Mouse (Mus musculus): ENCODE results near the gene Pih1d1. TPM values are rescaled to one million over a fixed set of nuclear protein-coding genes. Genes with fewer than 3 reads are reported as not detected.

The Pih1d1 gene
- polyA plus RNA-seq, 1 experiment: 48.7 TPM

GRCm38 (mm10) chr7:45153586-45153985 lies 517 bp upstream of the Pih1d1 start:
- H3K27me3 ChIP-seq (ENCODE audit: control insufficient read depth, insufficient read depth, low read length): no peaks in the 10 kb centered on the region
- H3K36me3 ChIP-seq (ENCODE audit: control insufficient read depth, insufficient read depth, low read length): peaks cover 2% of the 10 kb centered on the region
- no peak for DNase-seq (ENCODE audit: low read depth in 1 of 2, low spot score in 2 of 2)
- TF ChIP-seq CTCF (IDR thresholded peaks at IDR 0.05; ENCODE audit: extremely low read depth, insufficient read depth, insufficient read length, insufficient replicate concordance): no peak
- no peaks in the 10 kb centered on the region; the same call in 1 of the 2 replicates for H3K4me1 ChIP-seq (ENCODE audit: control insufficient read depth, insufficient read depth, insufficient read length)
- WGBS: 3% methylated on average over 5 of the region's 5 CpGs
- peak overlapping the region; percentile 92 for H3K4me3 ChIP-seq (ENCODE audit: extremely low read depth, insufficient read depth, insufficient read length)
- H3K27ac ChIP-seq (ENCODE audit: insufficient read depth, low read length): peak overlapping the region; percentile 97

GRCm38 (mm10) chr7:45154993-45155514 lies 951 bp downstream of the Pih1d1 start:
- H3K4me3 ChIP-seq (ENCODE audit: extremely low read depth, insufficient read depth, insufficient read length): no peak overlapping the region
- no peak overlapping the region for H3K27ac ChIP-seq (ENCODE audit: insufficient read depth, low read length)
- 78% methylated on average over 12 of the region's 12 CpGs for WGBS
- H3K27me3 ChIP-seq (ENCODE audit: control insufficient read depth, insufficient read depth, low read length): no peaks in the 10 kb centered on the region
- peak; percentile 7; the same call in 1 of the 2 replicates for TF ChIP-seq CTCF (IDR thresholded peaks at IDR 0.05; ENCODE audit: extremely low read depth, insufficient read depth, insufficient read length, insufficient replicate concordance)
- no peak for TF ChIP-seq POLR2A (IDR thresholded peaks at IDR 0.05; ENCODE audit: low read depth, low read length)
- DNase-seq (ENCODE audit: low read depth in 1 of 2, low spot score in 2 of 2): peak in 1 of 2 experiments; percentile 22
- no peaks in the 10 kb centered on the region; the same call in 1 of the 2 replicates for H3K4me1 ChIP-seq (ENCODE audit: control insufficient read depth, insufficient read depth, insufficient read length)
- peaks cover 6% of the 10 kb centered on the region for H3K36me3 ChIP-seq (ENCODE audit: control insufficient read depth, insufficient read depth, low read length)

- Histone ChIP-seq H3K27me3 (ENCODE audit: control insufficient read depth, insufficient read depth, low read length) (no peaks in the 10 kb centered on the region), H3K4me1 (ENCODE audit: control insufficient read depth, insufficient read depth, insufficient read length) (no peaks in the 10 kb centered on the region; the same call in 1 of the 2 replicates), H3K36me3 (ENCODE audit: control insufficient read depth, insufficient read depth, low read length) (peaks cover 6% of the 10 kb centered on the region), H3K4me3 (ENCODE audit: extremely low read depth, insufficient read depth, insufficient read length) (no peak overlapping the region), H3K27ac (ENCODE audit: insufficient read depth, low read length) (no peak overlapping the region)
- WGBS: 95% methylated on average over 9 of the region's 9 CpGs
- TF ChIP-seq CTCF (IDR thresholded peaks at IDR 0.05; ENCODE audit: extremely low read depth, insufficient read depth, insufficient read length, insufficient replicate concordance) (no peak), POLR2A (IDR thresholded peaks at IDR 0.05; ENCODE audit: low read depth, low read length) (no peak)
- DNase-seq (ENCODE audit: low read depth in 1 of 2, low spot score in 2 of 2): no peak
Measured at GRCm38 (mm10) chr7:45155590-45155989, 1.5 kb downstream of the Pih1d1 start.

GRCm38 (mm10) chr7:45156206-45156605 lies 2.1 kb downstream of the Pih1d1 start:
- H3K4me1 ChIP-seq (ENCODE audit: control insufficient read depth, insufficient read depth, insufficient read length): no peaks in the 10 kb centered on the region; the same call in 1 of the 2 replicates
- peaks cover 6% of the 10 kb centered on the region for H3K36me3 ChIP-seq (ENCODE audit: control insufficient read depth, insufficient read depth, low read length)
- no peak for DNase-seq (ENCODE audit: low read depth in 1 of 2, low spot score in 2 of 2)
- H3K27ac ChIP-seq (ENCODE audit: insufficient read depth, low read length): no peak overlapping the region
- TF ChIP-seq CTCF (IDR thresholded peaks at IDR 0.05; ENCODE audit: extremely low read depth, insufficient read depth, insufficient read length, insufficient replicate concordance): no peak
- no peak for TF ChIP-seq POLR2A (IDR thresholded peaks at IDR 0.05; ENCODE audit: low read depth, low read length)
- H3K27me3 ChIP-seq (ENCODE audit: control insufficient read depth, insufficient read depth, low read length): no peaks in the 10 kb centered on the region
- H3K4me3 ChIP-seq (ENCODE audit: extremely low read depth, insufficient read depth, insufficient read length): no peak overlapping the region
- WGBS: 95% methylated on average over 15 of the region's 15 CpGs

- peaks cover 6% of the 10 kb centered on the region for H3K36me3 ChIP-seq (ENCODE audit: control insufficient read depth, insufficient read depth, low read length)
- TF ChIP-seq CTCF (IDR thresholded peaks at IDR 0.05; ENCODE audit: extremely low read depth, insufficient read depth, insufficient read length, insufficient replicate concordance) (no peak), POLR2A (IDR thresholded peaks at IDR 0.05; ENCODE audit: low read depth, low read length) (no peak)
- 92% methylated on average over 14 of the region's 14 CpGs for WGBS
- no peaks in the 10 kb centered on the region; the same call in 1 of the 2 replicates for H3K4me1 ChIP-seq (ENCODE audit: control insufficient read depth, insufficient read depth, insufficient read length)
- no peaks in the 10 kb centered on the region for H3K27me3 ChIP-seq (ENCODE audit: control insufficient read depth, insufficient read depth, low read length)
- H3K27ac ChIP-seq (ENCODE audit: insufficient read depth, low read length): no peak overlapping the region
- no peak for DNase-seq (ENCODE audit: low read depth in 1 of 2, low spot score in 2 of 2)
- no peak overlapping the region for H3K4me3 ChIP-seq (ENCODE audit: extremely low read depth, insufficient read depth, insufficient read length)
Measured at GRCm38 (mm10) chr7:45157459-45157858, 3.4 kb downstream of the Pih1d1 start.

GRCm38 (mm10) chr7:45158991-45159390 lies 4.9 kb downstream of the Pih1d1 start:
- peaks cover 5% of the 10 kb centered on the region for H3K27me3 ChIP-seq (ENCODE audit: control insufficient read depth, insufficient read depth, low read length)
- TF ChIP-seq POLR2A (IDR thresholded peaks at IDR 0.05; ENCODE audit: low read depth, low read length) (no peak), CTCF (IDR thresholded peaks at IDR 0.05; ENCODE audit: extremely low read depth, insufficient read depth, insufficient read length, insufficient replicate concordance) (no peak)
- H3K4me1 ChIP-seq (ENCODE audit: control insufficient read depth, insufficient read depth, insufficient read length): peaks cover 3% of the 10 kb centered on the region
- H3K36me3 ChIP-seq (ENCODE audit: control insufficient read depth, insufficient read depth, low read length): peaks cover 6% of the 10 kb centered on the region
- H3K27ac ChIP-seq (ENCODE audit: insufficient read depth, low read length): no peak overlapping the region
- DNase-seq (ENCODE audit: low read depth in 1 of 2, low spot score in 2 of 2): no peak
- 97% methylated on average over 6 of the region's 6 CpGs for WGBS
- H3K4me3 ChIP-seq (ENCODE audit: extremely low read depth, insufficient read depth, insufficient read length): no peak overlapping the region

- WGBS: 92% methylated on average over 6 of the region's 6 CpGs
- Histone ChIP-seq H3K27me3 (ENCODE audit: control insufficient read depth, insufficient read depth, low read length) (peaks cover 9% of the 10 kb centered on the region), H3K27ac (ENCODE audit: insufficient read depth, low read length) (no peak overlapping the region), H3K36me3 (ENCODE audit: control insufficient read depth, insufficient read depth, low read length) (peaks cover 6% of the 10 kb centered on the region), H3K4me3 (ENCODE audit: extremely low read depth, insufficient read depth, insufficient read length) (no peak overlapping the region), H3K4me1 (ENCODE audit: control insufficient read depth, insufficient read depth, insufficient read length) (peaks cover 3% of the 10 kb centered on the region)
- DNase-seq (ENCODE audit: low read depth in 1 of 2, low spot score in 2 of 2): no peak
- TF ChIP-seq CTCF (IDR thresholded peaks at IDR 0.05; ENCODE audit: extremely low read depth, insufficient read depth, insufficient read length, insufficient replicate concordance) (no peak), POLR2A (IDR thresholded peaks at IDR 0.05; ENCODE audit: low read depth, low read length) (no peak)
Measured at GRCm38 (mm10) chr7:45160316-45160800, 6.3 kb downstream of the Pih1d1 start.
